Mouse (Mus musculus) megakaryocyte-erythroid progenitor cell, adult 5-6 weeks (primary cell): Measurements from ENCODE around the gene Vmn1r30. TPM values are rescaled to one million over a fixed set of nuclear protein-coding genes. Genes with fewer than 3 reads are reported as not detected.

Experiments used
- ATAC-seq: replicated peaks from 2 replicates; pipeline ENCODE4 v1.8.0; 2016; ENCODE audit warnings: mild to moderate bottlenecking, inconsistent platforms; ENCODE audit not compliant: severe bottlenecking, poor library complexity, low FRiP score, low TSS enrichment
- total RNA-seq, 2 experiments: library from RNA; stranded (forward) in 1 of 2; stranded (reverse) in 1 of 2; fragments of 200-1000, 215-1000 nt in 1 of 2; fragments of >200 nt in 1 of 2; fragmentation: Nextera tagmentation in 1 of 2; gene quantifications; 2 replicates each; pipeline ENCODE4 v1.2.3; 2014 to 2017

Gene Vmn1r30
- total RNA-seq (2014; fragmentation: Nextera tagmentation) (not detected in 2 replicates), total RNA-seq (2017) (not detected in 2 replicates)

DNA sequence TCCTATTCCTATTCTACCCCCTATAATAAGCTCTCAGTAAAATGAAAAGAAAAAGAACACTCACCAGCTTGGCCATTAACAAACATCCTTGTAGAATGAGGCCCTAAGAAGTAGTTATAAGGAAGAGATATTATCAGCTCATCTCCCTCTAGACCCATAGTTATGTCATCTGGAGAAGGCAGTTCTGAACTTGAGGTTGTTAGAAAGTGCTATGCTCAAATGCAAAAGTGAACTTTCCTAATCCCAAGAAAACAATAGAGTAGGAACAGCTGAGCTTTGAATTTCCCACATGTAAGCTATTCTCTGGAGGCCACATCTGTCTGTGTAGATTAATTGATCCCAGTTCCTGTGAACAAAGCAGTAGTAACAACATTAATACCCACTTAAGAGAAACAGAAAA, at the start of gene Vmn1r30:
Gene Vmn1r30, minus strand, starts transcription at position 101 of the 400 bp plus-strand sequence.
- no peak for ATAC-seq

- ATAC-seq: no peak
These were observed 32.0 kb upstream of the Vmn1r30 start, which contains the start of gene Vmn1r31 for GRCm38 (mm10) chr6:58475230-58475629. Vmn1r31 (minus strand) TSS chr6:58475330.

Other genes starting within 250 kb of the Vmn1r30 start
- gene Vmn1r27, start 224.6 kb downstream of the Vmn1r30 start, total RNA-seq (2014; fragmentation: Nextera tagmentation): not detected in 2 replicates
- not detected in 2 replicates for gene Vmn1r27, start 224.6 kb downstream of the Vmn1r30 start, total RNA-seq (2017)
- not detected in 2 replicates for gene Vmn1r28, start 181.3 kb downstream of the Vmn1r30 start, total RNA-seq (2014; fragmentation: Nextera tagmentation)
- not detected in 2 replicates for gene Vmn1r28, start 181.3 kb downstream of the Vmn1r30 start, total RNA-seq (2017)
- not detected in 2 replicates for gene Vmn1r29, start 141.8 kb downstream of the Vmn1r30 start, total RNA-seq (2014; fragmentation: Nextera tagmentation)
- gene Vmn1r29, start 141.8 kb downstream of the Vmn1r30 start, total RNA-seq (2017): not detected in 2 replicates
- not detected in 2 replicates for gene Vmn1r31, start 31.9 kb upstream of the Vmn1r30 start, total RNA-seq (2014; fragmentation: Nextera tagmentation)
- not detected in 2 replicates for gene Vmn1r31, start 31.9 kb upstream of the Vmn1r30 start, total RNA-seq (2017)
- 32.4 and 51.5 TPM in 2 replicates for gene Abcg2, start 141.1 kb upstream of the Vmn1r30 start, total RNA-seq (2014; fragmentation: Nextera tagmentation)
- 131 and 183 TPM in 2 replicates for gene Abcg2, start 141.1 kb upstream of the Vmn1r30 start, total RNA-seq (2017)